Mouse (Mus musculus) intestine, embryonic 15.5 days (tissue): ENCODE data around the gene 4833423E24Rik. TPM values are rescaled to one million over a fixed set of nuclear protein-coding genes. Genes with fewer than 3 reads are reported as not detected.

Experiments used
- ATAC-seq: fragments of 200-750 bp; cut with Nextera tagmentation; 2 replicates; pipeline ENCODE4 v1.8.0; 2017; ENCODE audit warnings: moderate TSS enrichment, moderate library complexity
- H3K27ac ChIP-seq: fragments of 300-500 bp; sonication (generic); 2 replicates; pipeline ENCODE4 v1.5.1; 2015; ENCODE audit warnings: mild to moderate bottlenecking, inconsistent platforms
- H3K27me3 ChIP-seq: fragments of 300-500 bp; sonication (generic); replicated peaks from 2 replicates; pipeline ENCODE4 v1.6.1; 2015; ENCODE audit warnings: inconsistent platforms
- H3K36me3 ChIP-seq: fragments of 300-500 bp; sonication (generic); 2 replicates; pipeline ENCODE4 v1.6.1; 2015; ENCODE audit warnings: inconsistent platforms
- H3K4me1 ChIP-seq: fragments of 300-500 bp; sonication (generic); replicated peaks from 2 replicates; pipeline ENCODE4 v1.6.1; 2015; ENCODE audit warnings: inconsistent platforms
- H3K4me2 ChIP-seq: fragments of 300-500 bp; sonication (generic); replicated peaks from 2 replicates; pipeline ENCODE4 v1.6.1; 2015; ENCODE audit warnings: mild to moderate bottlenecking, inconsistent platforms
- H3K4me3 ChIP-seq: fragments of 300-500 bp; sonication (generic); replicated peaks from 2 replicates; pipeline ENCODE4 v1.5.1; 2015; ENCODE audit warnings: inconsistent platforms
- H3K9ac ChIP-seq: fragments of 300-500 bp; sonication (generic); 2 replicates; pipeline ENCODE4 v1.6.1; 2015; ENCODE audit warnings: inconsistent platforms
- H3K9me3 ChIP-seq: fragments of 300-500 bp; sonication (generic); 2 replicates; pipeline ENCODE4 v1.6.1; 2016; ENCODE audit warnings: inconsistent platforms
- WGBS: fragments of 180-500 bp; shearing (Covaris S2); methylation state at CpG from one replicate; pipeline ENCODE4 v1.1.7; 2015; 5-methylcytosine and 5-hydroxymethylcytosine counted together
- polyA plus RNA-seq: library from polyadenylated mRNA; unstranded; fragments of >200 nt; fragmentation: Nextera tagmentation; extraction: Ambion mirVana; gene quantifications from 2 replicates; pipeline ENCODE4 v1.2.1, GENCODE M21; 2015

Gene 4833423E24Rik
- 0.06 and 0.10 TPM in 2 replicates for polyA plus RNA-seq

DNA sequence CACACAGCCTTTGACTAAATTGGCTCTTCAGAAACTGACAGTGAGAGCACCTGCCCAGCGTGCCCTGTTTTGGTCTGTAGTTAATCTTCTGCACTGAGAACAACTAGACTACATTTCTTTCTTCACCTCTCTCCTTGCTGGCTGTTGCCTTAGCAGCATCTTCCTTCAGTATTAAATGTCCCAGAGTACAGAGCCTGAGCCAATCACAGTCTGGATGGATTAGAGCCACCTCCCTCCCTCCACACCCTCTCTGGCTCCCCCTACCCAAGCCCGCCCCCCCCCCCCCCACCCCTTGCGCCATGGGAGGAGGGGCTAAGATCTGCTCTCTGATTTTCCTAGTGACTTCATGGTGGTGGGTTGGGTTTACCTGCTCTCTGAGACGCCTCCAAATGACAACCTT is at the start of gene 4833423E24Rik:
Gene 4833423E24Rik (minus strand): TSS at position 146 of the 400 bp plus-strand sequence.
- no peak for ATAC-seq
- H3K9me3 ChIP-seq: no peaks in the 10 kb centered on the region
- H3K36me3 ChIP-seq: no peaks in the 10 kb centered on the region
- H3K27ac ChIP-seq: no peak within 1 kb of the TSS
- no peaks in the 10 kb centered on the region for H3K4me1 ChIP-seq
- H3K4me3 ChIP-seq: no peak within 1 kb of the TSS
- WGBS: 33% methylated on average over 4 of the region's 4 CpGs
- H3K9ac ChIP-seq: no peak within 1 kb of the TSS
- H3K27me3 ChIP-seq: no peaks in the 10 kb centered on the region
- H3K4me2 ChIP-seq: no peak within 1 kb of the TSS

DNA sequence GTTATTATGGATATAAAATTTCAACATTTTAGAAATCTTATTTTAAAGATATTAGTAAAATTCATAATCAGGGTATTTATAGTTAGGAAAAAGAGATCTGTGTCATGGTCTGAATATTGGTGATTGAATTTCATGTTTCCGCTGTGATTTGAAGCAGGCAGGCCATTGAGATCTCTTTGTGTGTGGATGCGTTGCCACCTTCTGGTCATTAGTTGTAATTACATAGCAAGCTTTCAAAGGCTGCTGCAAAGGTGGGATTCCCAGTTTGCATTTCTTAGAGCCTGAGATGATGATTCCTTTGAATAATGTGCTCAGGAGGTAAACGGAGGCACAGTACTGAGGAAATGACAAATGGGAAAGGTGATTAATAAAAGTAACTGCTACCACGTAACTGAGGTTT is 42.4 kb upstream of the 4833423E24Rik start:
- Histone ChIP-seq H3K4me2 (no peak overlapping the region), H3K36me3 (no peaks in the 10 kb centered on the region), H3K9ac (no peak overlapping the region), H3K27me3 (no peaks in the 10 kb centered on the region), H3K9me3 (no peaks in the 10 kb centered on the region), H3K4me3 (no peak overlapping the region), H3K27ac (no peak overlapping the region), H3K4me1 (no peaks in the 10 kb centered on the region)
- ATAC-seq: peak; percentile 53
- WGBS: 20% methylated on average over 4 of the region's 4 CpGs

GRCm38 (mm10) chr2:85560226-85560625 is 41.4 kb upstream of the 4833423E24Rik start:
- Histone ChIP-seq H3K4me3 (no peak overlapping the region), H3K4me1 (no peaks in the 10 kb centered on the region), H3K9me3 (no peaks in the 10 kb centered on the region), H3K36me3 (no peaks in the 10 kb centered on the region), H3K27me3 (no peaks in the 10 kb centered on the region), H3K9ac (no peak overlapping the region), H3K27ac (no peak overlapping the region), H3K4me2 (no peak overlapping the region)
- 23% methylated on average over 4 of the region's 4 CpGs for WGBS
- no peak for ATAC-seq

DNA sequence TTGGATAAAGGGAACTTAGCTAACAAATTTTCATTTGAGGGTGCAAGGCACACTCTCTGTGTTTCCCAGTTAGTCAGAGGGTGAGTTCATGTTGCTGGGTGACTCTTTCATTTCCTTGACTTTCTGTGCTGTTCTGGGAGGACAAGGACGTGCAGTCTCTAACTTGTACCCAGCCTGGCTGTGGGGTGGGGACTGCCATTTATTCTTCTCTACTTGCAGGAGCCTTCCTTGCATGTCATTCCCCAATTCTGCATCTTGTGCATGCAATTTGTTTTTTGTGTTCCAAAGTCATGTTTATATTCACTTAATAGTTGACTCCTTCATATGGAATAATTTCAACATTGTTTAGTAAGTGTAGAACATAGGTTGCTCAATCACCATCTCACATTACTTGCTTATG is 36.0 kb upstream of the 4833423E24Rik start:
- no peaks in the 10 kb centered on the region for H3K9me3 ChIP-seq
- no peaks in the 10 kb centered on the region for H3K27me3 ChIP-seq
- H3K4me3 ChIP-seq: no peak overlapping the region
- H3K36me3 ChIP-seq: no peaks in the 10 kb centered on the region
- H3K4me1 ChIP-seq: no peaks in the 10 kb centered on the region
- no peak overlapping the region for H3K4me2 ChIP-seq
- H3K9ac ChIP-seq: no peak overlapping the region
- 59% methylated on average over 1 of the region's 1 CpGs for WGBS
- no peak for ATAC-seq
- H3K27ac ChIP-seq: no peak overlapping the region

- no peak overlapping the region for H3K4me3 ChIP-seq
- H3K9me3 ChIP-seq: no peaks in the 10 kb centered on the region
- no peak overlapping the region for H3K27ac ChIP-seq
- no peak overlapping the region for H3K9ac ChIP-seq
- no peak overlapping the region for H3K4me2 ChIP-seq
- H3K4me1 ChIP-seq: no peaks in the 10 kb centered on the region
- H3K27me3 ChIP-seq: no peaks in the 10 kb centered on the region
- peak; percentile 87 for ATAC-seq
- H3K36me3 ChIP-seq: no peaks in the 10 kb centered on the region
- WGBS: 56% methylated on average over 1 of the region's 1 CpGs
These were observed 15.1 kb upstream of the 4833423E24Rik start for GRCm38 (mm10) chr2:85533934-85534333.

DNA sequence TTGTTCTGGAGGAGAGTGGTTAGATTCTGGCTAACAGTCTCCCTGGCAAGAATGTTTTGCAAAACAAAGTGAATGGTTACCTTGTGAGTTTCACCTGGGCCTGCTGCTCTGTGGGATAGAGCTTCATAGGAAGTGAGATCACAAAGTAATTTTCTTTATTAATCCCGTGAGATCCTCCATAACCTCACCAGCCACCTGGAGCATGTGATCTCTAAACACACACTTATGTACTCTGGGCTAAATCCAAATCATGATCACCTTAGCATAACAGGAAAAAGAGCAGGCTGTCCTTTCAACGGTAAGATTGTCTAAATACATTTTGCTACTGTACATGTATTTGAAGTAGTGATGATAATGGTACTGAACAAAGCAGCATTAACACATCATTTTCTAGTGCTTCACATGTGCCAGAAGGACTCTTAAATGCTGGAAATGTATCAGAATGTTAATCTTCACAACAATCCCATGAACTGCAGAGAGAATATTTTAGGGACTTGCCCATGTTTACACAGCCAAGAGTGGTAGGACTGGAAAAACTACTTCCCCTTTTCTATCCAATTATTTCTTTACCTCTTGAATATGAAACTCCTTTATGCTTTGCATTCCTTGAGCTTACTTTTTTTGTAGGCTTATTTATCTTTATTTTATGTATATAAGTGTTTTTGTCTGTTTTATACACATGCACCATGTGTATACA is 13.4 kb upstream of the 4833423E24Rik start:
- Histone ChIP-seq H3K27ac (no peak overlapping the region), H3K4me2 (no peak overlapping the region), H3K4me3 (no peak overlapping the region), H3K27me3 (no peaks in the 10 kb centered on the region), H3K9me3 (no peaks in the 10 kb centered on the region), H3K9ac (no peak overlapping the region), H3K36me3 (no peaks in the 10 kb centered on the region), H3K4me1 (no peaks in the 10 kb centered on the region)
- ATAC-seq: no peak
- WGBS: 62% methylated on average over 2 of the region's 2 CpGs

DNA sequence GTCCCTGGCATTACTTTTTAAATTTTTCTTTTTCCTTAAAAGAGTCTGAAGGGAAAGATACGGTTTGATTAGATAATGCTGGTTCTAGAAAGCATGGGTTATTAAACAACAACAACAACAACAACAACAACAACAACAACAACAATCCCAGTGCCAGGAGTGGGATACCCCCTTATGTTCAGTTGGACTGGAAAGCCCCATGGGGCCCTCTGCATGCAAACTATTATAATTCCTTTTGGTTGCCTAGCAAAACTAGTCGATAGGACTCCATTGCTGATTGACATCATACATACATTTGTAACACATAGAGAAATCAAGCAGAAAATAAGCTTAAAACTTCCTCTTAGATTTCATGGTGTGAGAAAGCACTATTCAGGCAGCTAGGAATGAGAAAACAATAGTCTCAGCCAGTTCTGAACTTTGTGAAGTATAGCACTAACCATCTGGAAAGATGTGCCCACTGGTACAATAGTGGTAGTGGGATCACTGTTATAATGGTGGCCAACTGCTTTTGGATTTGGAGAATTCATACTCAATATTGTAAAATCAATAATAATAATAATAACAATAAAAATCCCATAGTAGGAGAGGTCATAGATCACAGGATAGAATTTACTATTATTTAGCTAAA is 4.2 kb upstream of the 4833423E24Rik start:
- no peaks in the 10 kb centered on the region for H3K36me3 ChIP-seq
- H3K9me3 ChIP-seq: no peaks in the 10 kb centered on the region
- H3K4me2 ChIP-seq: no peak overlapping the region
- WGBS: 88% methylated on average over 2 of the region's 2 CpGs
- ATAC-seq: no peak
- H3K27me3 ChIP-seq: no peaks in the 10 kb centered on the region
- H3K9ac ChIP-seq: no peak overlapping the region
- H3K27ac ChIP-seq: no peak overlapping the region
- H3K4me1 ChIP-seq: no peaks in the 10 kb centered on the region
- no peak overlapping the region for H3K4me3 ChIP-seq

DNA sequence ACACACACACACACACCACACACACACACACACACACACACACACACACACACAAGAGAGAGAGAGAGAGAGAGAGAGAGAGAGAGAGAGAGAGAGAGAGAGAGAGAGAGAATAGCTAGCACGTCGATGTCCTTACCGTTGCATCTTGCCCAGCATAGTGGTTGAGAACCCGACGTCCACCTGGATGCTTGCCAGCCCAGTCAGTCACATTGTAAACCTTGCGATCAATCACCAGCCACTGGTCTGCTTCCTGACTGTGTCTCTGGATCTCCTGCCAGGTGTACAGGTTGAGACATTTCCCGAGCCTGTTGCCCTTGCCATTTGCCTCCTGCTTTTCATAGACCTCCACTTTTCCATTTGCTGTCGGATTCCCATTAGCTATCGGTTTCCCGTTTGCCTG is 532 bp downstream of the 4833423E24Rik start:
- H3K9ac ChIP-seq: no peak overlapping the region
- no peak overlapping the region for H3K4me2 ChIP-seq
- H3K27me3 ChIP-seq: no peaks in the 10 kb centered on the region
- 88% methylated on average over 8 of the region's 10 CpGs for WGBS
- ATAC-seq: no peak
- no peaks in the 10 kb centered on the region for H3K9me3 ChIP-seq
- H3K27ac ChIP-seq: no peak overlapping the region
- no peak overlapping the region for H3K4me3 ChIP-seq
- H3K36me3 ChIP-seq: no peaks in the 10 kb centered on the region
- H3K4me1 ChIP-seq: no peaks in the 10 kb centered on the region

DNA sequence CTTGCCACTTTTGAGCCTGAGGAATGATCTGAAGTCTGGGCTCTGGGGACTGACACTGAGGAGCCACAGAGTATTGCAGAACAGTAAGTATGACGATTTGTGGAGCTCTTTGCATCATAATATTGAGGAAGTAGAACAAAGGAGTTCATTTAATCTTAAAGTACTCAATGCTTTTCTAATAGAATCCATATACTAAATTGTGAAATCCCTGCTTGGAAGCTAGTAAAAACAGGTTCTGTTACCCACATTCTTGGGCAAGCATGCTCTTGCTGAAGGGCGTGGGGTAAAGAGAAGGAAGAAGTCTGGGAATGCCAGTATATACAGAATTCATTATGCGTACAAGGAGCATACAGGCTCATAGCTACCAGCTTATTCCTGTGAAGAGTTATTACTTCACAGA is 8.4 kb downstream of the 4833423E24Rik start:
- H3K27ac ChIP-seq: no peak overlapping the region
- H3K27me3 ChIP-seq: no peaks in the 10 kb centered on the region
- H3K9ac ChIP-seq: no peak overlapping the region
- ATAC-seq: no peak
- H3K36me3 ChIP-seq: no peaks in the 10 kb centered on the region
- no peaks in the 10 kb centered on the region for H3K9me3 ChIP-seq
- no peak overlapping the region for H3K4me3 ChIP-seq
- no peak overlapping the region for H3K4me2 ChIP-seq
- H3K4me1 ChIP-seq: no peaks in the 10 kb centered on the region
- WGBS: 74% methylated on average over 3 of the region's 3 CpGs

DNA sequence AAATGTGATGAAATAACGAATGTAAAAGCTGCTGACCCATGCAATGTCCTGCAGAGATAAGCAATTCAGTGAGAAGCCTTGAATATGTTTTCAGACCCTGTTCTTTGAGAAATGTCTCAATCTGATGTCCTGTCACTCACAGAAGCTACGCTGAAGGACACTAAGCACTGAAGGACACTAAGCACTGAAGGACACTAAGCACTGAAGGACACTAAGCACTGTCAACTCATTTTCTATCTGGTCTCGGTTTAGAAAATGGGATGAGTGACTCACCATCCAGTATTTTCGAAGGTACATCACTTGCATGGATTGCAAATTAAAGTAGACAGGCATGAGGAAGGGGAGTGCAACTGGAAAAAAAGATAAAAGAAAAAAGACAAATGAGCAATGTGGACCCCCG is 28.4 kb downstream of the 4833423E24Rik start:
- no peaks in the 10 kb centered on the region for H3K27me3 ChIP-seq
- no peak overlapping the region for H3K9ac ChIP-seq
- no peak for ATAC-seq
- H3K4me1 ChIP-seq: no peaks in the 10 kb centered on the region
- no peak overlapping the region for H3K4me3 ChIP-seq
- H3K9me3 ChIP-seq: no peaks in the 10 kb centered on the region
- WGBS: 79% methylated on average over 5 of the region's 5 CpGs
- H3K36me3 ChIP-seq: no peaks in the 10 kb centered on the region
- no peak overlapping the region for H3K27ac ChIP-seq
- H3K4me2 ChIP-seq: no peak overlapping the region

GRCm38 (mm10) chr2:85466801-85467325 is 52.0 kb downstream of the 4833423E24Rik start:
- H3K4me3 ChIP-seq: no peak overlapping the region
- 74% methylated on average over 3 of the region's 3 CpGs for WGBS

DNA sequence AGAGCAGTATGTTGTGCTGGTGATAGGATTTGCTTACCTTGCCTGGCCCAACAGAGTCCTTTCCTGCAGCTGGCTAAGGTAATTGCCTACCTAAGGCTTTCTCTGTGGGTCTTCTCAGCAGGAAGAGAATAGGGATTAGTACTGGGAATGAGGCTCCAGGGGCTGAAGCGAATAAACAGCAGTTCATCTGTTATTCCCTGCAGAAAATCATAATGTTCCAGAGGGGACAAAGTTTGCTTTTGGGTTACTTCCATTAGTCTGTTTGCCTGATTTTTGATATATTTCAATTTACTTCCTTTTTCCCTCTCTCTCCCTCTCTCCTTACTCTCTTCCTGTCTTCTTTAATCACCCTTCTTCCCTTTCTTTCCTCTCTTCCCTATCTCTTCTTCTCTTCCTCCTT is 75.3 kb downstream of the 4833423E24Rik start, which contains the start of gene Olfr995:
Gene Olfr995 (minus strand): TSS at position 101 of the 400 bp plus-strand sequence.
- H3K27me3 ChIP-seq: no peaks in the 10 kb centered on the region
- no peak within 1 kb of the TSS for H3K4me3 ChIP-seq
- H3K4me1 ChIP-seq: no peaks in the 10 kb centered on the region
- H3K4me2 ChIP-seq: no peak within 1 kb of the TSS
- H3K36me3 ChIP-seq: no peaks in the 10 kb centered on the region
- H3K9ac ChIP-seq: no peak within 1 kb of the TSS
- H3K27ac ChIP-seq: no peak within 1 kb of the TSS
- ATAC-seq: no peak
- no peaks in the 10 kb centered on the region for H3K9me3 ChIP-seq
- WGBS: 26% methylated on average over 1 of the region's 1 CpGs

More at GRCm38 (mm10) chr2:85466801-85467325, 52.0 kb downstream of the 4833423E24Rik start:
- H3K36me3 ChIP-seq: no peaks in the 10 kb centered on the region
- no peak overlapping the region for H3K4me2 ChIP-seq
- H3K9ac ChIP-seq: no peak overlapping the region
- no peak for ATAC-seq
- no peaks in the 10 kb centered on the region for H3K9me3 ChIP-seq
- H3K27ac ChIP-seq: no peak overlapping the region
- H3K27me3 ChIP-seq: no peaks in the 10 kb centered on the region
- no peaks in the 10 kb centered on the region for H3K4me1 ChIP-seq

DNA sequence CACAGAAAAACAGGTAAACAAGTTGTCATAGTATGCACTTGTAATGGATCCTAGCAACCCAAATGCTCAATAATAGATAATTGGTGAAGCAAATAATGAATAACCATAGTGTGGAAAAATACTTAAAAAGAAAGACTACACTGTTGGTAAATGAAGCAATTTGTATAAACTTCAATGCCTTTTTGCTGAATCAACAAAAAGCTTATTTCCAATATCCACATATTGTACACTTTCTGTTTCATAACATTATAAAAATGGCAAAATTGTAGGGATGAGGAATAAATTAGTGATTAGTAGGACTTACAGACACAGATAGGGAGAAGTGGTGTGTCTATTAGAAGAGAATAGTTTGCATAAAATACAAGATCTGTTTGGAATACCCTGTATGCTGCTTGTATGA is 76.3 kb downstream of the 4833423E24Rik start:
- no peak for ATAC-seq

More for the DNA sequence above, 76.3 kb downstream of the 4833423E24Rik start:
- H3K27me3 ChIP-seq: no peaks in the 10 kb centered on the region
- H3K9me3 ChIP-seq: no peaks in the 10 kb centered on the region
- H3K4me1 ChIP-seq: no peaks in the 10 kb centered on the region
- no peak overlapping the region for H3K4me3 ChIP-seq
- no peak overlapping the region for H3K4me2 ChIP-seq
- H3K9ac ChIP-seq: no peak overlapping the region
- H3K27ac ChIP-seq: no peak overlapping the region
- no peaks in the 10 kb centered on the region for H3K36me3 ChIP-seq
